Mouse (Mus musculus): Measurements from ENCODE around the gene S100a9. TPM values are rescaled to one million over a fixed set of nuclear protein-coding genes. Genes with fewer than 3 reads are reported as not detected.

The S100a9 gene
- not detected for total RNA-seq (2021)

GRCm38 (mm10) chr3:90695613-90696012 lies at the start of gene S100a9:
Gene S100a9 (minus strand): TSS chr3:90695721.
- intact Hi-C loops (cut with DNase I), result no loop called here
- DNase-seq (ENCODE audit: low spot score in 2 of 2), result no peak

GRCm38 (mm10) chr3:90726606-90727005 lies 31.1 kb upstream of the S100a9 start, which contains the start of gene Pglyrp4:
Gene Pglyrp4 (plus strand): TSS chr3:90726906.
- no peak for DNase-seq (ENCODE audit: low spot score in 2 of 2)
- intact Hi-C loops (cut with DNase I), result no loop called here

- intact Hi-C loops (cut with DNase I), result loop anchor here (2.0 to 5.0 kb wide), 3 partner anchors 45 to 293 kb away; no protein-coding TSS in a partner anchor
- DNase-seq (ENCODE audit: low spot score in 2 of 2), result peak; percentile 85 to 89
These were observed 14.3 kb upstream of the S100a9 start for GRCm38 (mm10) chr3:90709591-90710460.

- intact Hi-C loops (cut with DNase I), result loop anchor here (1.0 to 5.0 kb wide), 3 partner anchors 44 to 217 kb away; partner anchors contain the start of gene Snapin
These were observed 13.1 kb upstream of the S100a9 start for GRCm38 (mm10) chr3:90708523-90709202.

GRCm38 (mm10) chr3:90702244-90702643 lies 6.7 kb upstream of the S100a9 start:
- DNase-seq (ENCODE audit: low spot score in 2 of 2), result no peak
- intact Hi-C loops (cut with DNase I), result no loop called here

More at GRCm38 (mm10) chr3:90708523-90709202, 13.1 kb upstream of the S100a9 start:
- DNase-seq (ENCODE audit: low spot score in 2 of 2), result peak; percentile 10 to 21

GRCm38 (mm10) chr3:90693496-90693895 lies 2.0 kb downstream of the S100a9 start:
- DNase-seq (ENCODE audit: low spot score in 2 of 2), result no peak
- intact Hi-C loops (cut with DNase I), result no loop called here

GRCm38 (mm10) chr3:90686835-90687234 lies 8.7 kb downstream of the S100a9 start:
- no peak for DNase-seq (ENCODE audit: low spot score in 2 of 2)

GRCm38 (mm10) chr3:90683929-90684328 lies 11.6 kb downstream of the S100a9 start:
- intact Hi-C loops (cut with DNase I), result no loop called here
- DNase-seq (ENCODE audit: low spot score in 2 of 2), result no peak

More at GRCm38 (mm10) chr3:90686835-90687234, 8.7 kb downstream of the S100a9 start:
- intact Hi-C loops (cut with DNase I), result no loop called here

GRCm38 (mm10) chr3:90678656-90679055 lies 16.9 kb downstream of the S100a9 start:
- no peak for DNase-seq (ENCODE audit: low spot score in 2 of 2)
- intact Hi-C loops (cut with DNase I), result no loop called here

- no peak for DNase-seq (ENCODE audit: low spot score in 2 of 2)
- intact Hi-C loops (cut with DNase I), result no loop called here
These were observed 26.7 kb downstream of the S100a9 start, which contains the start of gene S100a8 for GRCm38 (mm10) chr3:90668846-90669245. Gene S100a8 (plus strand): TSS chr3:90668978.

- intact Hi-C loops (cut with DNase I), result loop anchor here (2.0 kb wide), 1 partner anchor 45 kb away; no protein-coding TSS in a partner anchor
- no peak for DNase-seq (ENCODE audit: low spot score in 2 of 2)
These were observed 31.3 kb downstream of the S100a9 start for GRCm38 (mm10) chr3:90664219-90664618.

- DNase-seq (ENCODE audit: low spot score in 2 of 2), result no peak
- intact Hi-C loops (cut with DNase I), result loop anchor here (10.0 kb wide), 1 partner anchor 245 kb away; no protein-coding TSS in a partner anchor
These were observed 36.0 kb downstream of the S100a9 start for GRCm38 (mm10) chr3:90659364-90660044.

- no peak for DNase-seq (ENCODE audit: low spot score in 2 of 2)
- intact Hi-C loops (cut with DNase I), result loop anchor here (10.0 kb wide), 1 partner anchor 243 kb away; no protein-coding TSS in a partner anchor
These were observed 38.1 kb downstream of the S100a9 start for GRCm38 (mm10) chr3:90657405-90657804.

GRCm38 (mm10) chr3:90653717-90654116 lies 41.8 kb downstream of the S100a9 start, which contains the start of gene S100a7a:
Gene S100a7a (plus strand): TSS chr3:90654017.
- intact Hi-C loops (cut with DNase I), result loop anchor here (1.0 to 10.0 kb wide), 4 partner anchors 39 to 239 kb away; partner anchors contain the start of genes Chtop and Snapin
- no peak for DNase-seq (ENCODE audit: low spot score in 2 of 2)

GRCm38 (mm10) chr3:90652878-90653508 lies 42.5 kb downstream of the S100a9 start:
- peak; percentile 85 to 88 for DNase-seq (ENCODE audit: low spot score in 2 of 2)

GRCm38 (mm10) chr3:90649832-90650231 lies 45.7 kb downstream of the S100a9 start:
- intact Hi-C loops (cut with DNase I), result loop anchor here (1.0 to 10.0 kb wide), 3 partner anchors 65 to 235 kb away; partner anchors contain the start of gene Chtop
- DNase-seq (ENCODE audit: low spot score in 2 of 2), result peak in 1 of 2 experiments; percentile 78

More at GRCm38 (mm10) chr3:90652878-90653508, 42.5 kb downstream of the S100a9 start:
- intact Hi-C loops (cut with DNase I), result loop anchor here (1.0 to 10.0 kb wide), 4 partner anchors 38 to 238 kb away; partner anchors contain the start of genes Chtop and Snapin

- intact Hi-C loops (cut with DNase I), result no loop called here
- DNase-seq (ENCODE audit: low spot score in 2 of 2), result peak; percentile 34 to 75
These were observed 46.5 kb downstream of the S100a9 start for GRCm38 (mm10) chr3:90648981-90649380.

- no peak for DNase-seq (ENCODE audit: low spot score in 2 of 2)
- intact Hi-C loops (cut with DNase I), result no loop called here
These were observed 48.2 kb downstream of the S100a9 start for GRCm38 (mm10) chr3:90647291-90647690.

GRCm38 (mm10) chr3:90644220-90644619 lies 51.3 kb downstream of the S100a9 start:
- intact Hi-C loops (cut with DNase I), result no loop called here
- peak in 1 of 2 experiments; percentile 36 for DNase-seq (ENCODE audit: low spot score in 2 of 2)
